8 mouse cellular contexts compared by ENCODE assay signal in genomic region chr6:147263587-147264565, GRCm38 (mm10). TPM values are rescaled to one million over a fixed set of nuclear protein-coding genes. Genes with fewer than 3 reads are reported as not detected.
A peak's percentile ranks its signal among the peaks of the same experiment; 100 is the strongest.
DNase-seq lines count a peak whose midpoint lies in the region; ATAC-seq and TF ChIP-seq lines count a peak whose summit lies in the region.

Gene Pthlh, minus strand, starts transcription at chr6:147264183.

- ATAC-seq in hematopoietic stem cell, adult 5-6 weeks (replicated peaks in 1 of 2; ENCODE audit: insufficient read depth in 1 of 2, low FRiP score in 2 of 2, low TSS enrichment in 1 of 2, low read depth in 1 of 2, poor library complexity in 2 of 2, severe bottlenecking in 2 of 2) = peak; percentile 50 to 59

- H3K4me3 ChIP-seq in ES-Bruce4 (ENCODE audit: low read depth, low read length) = peak within 1 kb of the TSS; percentile 67
- H3K4me3 ChIP-seq in cerebellum, adult 2 months (replicated peaks; ENCODE audit: insufficient read depth, low read depth, low read length) = peak within 1 kb of the TSS; percentile 42

- no peaks in the 10 kb centered on the region for H3K36me3 ChIP-seq in ES-Bruce4 (ENCODE audit: control insufficient read depth, insufficient read depth, low read length, poor library complexity, severe bottlenecking)

- TF ChIP-seq CTCF in ES-Bruce4 (IDR thresholded peaks at IDR 0.05; ENCODE audit: low read depth, low read length) = peak; percentile 27
- no peak for TF ChIP-seq CTCF in cerebellum, adult 2 months (IDR thresholded peaks at IDR 0.05; ENCODE audit: borderline replicate concordance, insufficient read depth, low read depth, low read length)

- no peaks in the 10 kb centered on the region for H3K9me3 ChIP-seq in ES-Bruce4 (replicated peaks; ENCODE audit: control insufficient read depth, insufficient read depth, low read length, poor library complexity, severe bottlenecking)

- 0 out of 2 replicates have a peak within 1 kb of the TSS, but pooled peaks have one; percentile 25 for H3K9ac ChIP-seq in ES-Bruce4 (ENCODE audit: low read depth, poor library complexity, severe bottlenecking)

- TF ChIP-seq POLR2A in ES-Bruce4 (IDR thresholded peaks at IDR 0.05; ENCODE audit: insufficient read depth, low read length) = no peak
- TF ChIP-seq POLR2A in cerebellum, adult 2 months (IDR thresholded peaks at IDR 0.05; ENCODE audit: borderline replicate concordance, insufficient read depth, low read length) = no peak

- WGBS in cerebellum, adult 2 months = 2% methylated on average over 65 of the region's 68 CpGs

- DNase-seq in cerebellum, adult 2 months = peak; percentile 37 to 42
- peak; percentile 4 to 50 for DNase-seq in frontal cortex, adult 2 months (ENCODE audit: extremely low spot score in 1 of 2, low spot score in 1 of 2)
- peak; percentile 12 for DNase-seq in layer of hippocampus, adult 9-11 months
- DNase-seq in lung, postnatal 10 days = peak; percentile 59
- DNase-seq in retina, postnatal 1 day = peak; percentile 66
- DNase-seq in urinary bladder, postnatal 36 days (ENCODE audit: low spot score in 2 of 2) = peak; percentile 54 to 72

- H3K27me3 ChIP-seq in ES-Bruce4 (ENCODE audit: control insufficient read depth, insufficient read depth, low read length, poor library complexity, severe bottlenecking) = peaks cover 4% of the 10 kb centered on the region; the same call in 1 of the 2 replicates
- peaks cover 1% of the 10 kb centered on the region; the same call in 1 of the 2 replicates for H3K27me3 ChIP-seq in cerebellum, adult 2 months (ENCODE audit: control insufficient read depth, insufficient read depth, low read length)

- no peak for TF ChIP-seq EP300 in ES-Bruce4 (IDR thresholded peaks at IDR 0.05; ENCODE audit: insufficient read depth, low read depth, low read length)

- H3K27ac ChIP-seq in ES-Bruce4 (ENCODE audit: insufficient read depth, low read length) = no peak within 1 kb of the TSS
- no peak within 1 kb of the TSS for H3K27ac ChIP-seq in cerebellum, adult 2 months (ENCODE audit: insufficient read depth, low read length)

- H3K4me1 ChIP-seq in ES-Bruce4 (ENCODE audit: control insufficient read depth, insufficient read depth, low read length) = no peaks in the 10 kb centered on the region
- no peaks in the 10 kb centered on the region for H3K4me1 ChIP-seq in cerebellum, adult 2 months (ENCODE audit: control insufficient read depth, insufficient read depth, low read length)

RNA-seq across cellular contexts. Expression of gene Pthlh, which starts in this region (rescaled TPM):
- not detected in 2 replicates for polyA plus RNA-seq in ES-Bruce4 (2011; ENCODE audit: insufficient read depth, insufficient read length, low read depth, missing spikeins)
- polyA plus RNA-seq in cerebellum, adult 2 months (2012; rRNA removed) = 4.0 and 5.6 TPM in 2 replicates
- 2.8 and 2.9 TPM in 2 replicates for polyA plus RNA-seq in frontal cortex, adult 2 months (2012; rRNA removed)
- total RNA-seq in hematopoietic stem cell, adult 5-6 weeks (2017) = not detected in 2 replicates

Comparison
In these comparisons a context has a peak if more than half of its experiments do, and no peak if none do; other contexts are left out.
1. Peak in ATAC-seq in hematopoietic stem cell, adult 5-6 weeks; RNA of the gene not detected or under 1 TPM.
2. DNase-seq: peak in every context shown above with its lines; median percentile 66 in retina, postnatal 1 day; 63 in urinary bladder, postnatal 36 days; 59 in lung, postnatal 10 days; 40 in cerebellum, adult 2 months; 27 in frontal cortex, adult 2 months; 12 in layer of hippocampus, adult 9-11 months.